Mouse (Mus musculus) bone marrow, adult 2 months (tissue): ENCODE measurements at regions not wholly inside any gene's neighbourhood (a gene's known extent, or its start where the extent isn't known, plus 50 kb on each side); places are given as distances from the start of the nearest gene placed in this dataset.

Experiments used
- H3K27ac ChIP-seq: fragments of 200-500 bp; 2 replicates; pipeline ENCODE4 v1.5.1; 2012; ENCODE audit warnings: low read depth, mild to moderate bottlenecking, control low read depth, inconsistent platforms, low read length; ENCODE audit not compliant: control insufficient read depth, poor library complexity, insufficient read depth
- H3K4me1 ChIP-seq: fragments of 200-500 bp; 2 replicates; pipeline ENCODE4 v1.6.1; 2011; ENCODE audit warnings: low read length; ENCODE audit not compliant: control insufficient read depth, insufficient read depth
- H3K4me3 ChIP-seq: fragments of 200-500 bp; replicated peaks from 2 replicates; pipeline ENCODE3; 2011; ENCODE audit warnings: mild to moderate bottlenecking, low read depth, low read length, control low read depth; ENCODE audit not compliant: control insufficient read depth
- CTCF ChIP-seq: fragments of 200-500 bp; IDR thresholded peaks from 2 replicates; pipeline ENCODE4 v1.5.1; 2011; ENCODE audit warnings: low read length, control low read depth; ENCODE audit not compliant: control insufficient read depth, insufficient read depth
- POLR2A ChIP-seq: fragments of 200-500 bp; IDR thresholded peaks from 2 replicates; pipeline ENCODE4 v1.6.1; 2011; ENCODE audit warnings: low read depth, mild to moderate bottlenecking, control low read depth, low read length, borderline replicate concordance; ENCODE audit not compliant: control insufficient read depth
- WGBS: fragments of 180-500 bp; shearing (Covaris S2); methylation state at CpG from one replicate; pipeline ENCODE4 v1.1.7; 2018; 5-methylcytosine and 5-hydroxymethylcytosine counted together

- TF ChIP-seq POLR2A (no peak), CTCF (no peak)
These were observed 82.8 kb upstream of the N4bp1 start for GRCm38 (mm10) chr8:86967891-86968311.

DNA sequence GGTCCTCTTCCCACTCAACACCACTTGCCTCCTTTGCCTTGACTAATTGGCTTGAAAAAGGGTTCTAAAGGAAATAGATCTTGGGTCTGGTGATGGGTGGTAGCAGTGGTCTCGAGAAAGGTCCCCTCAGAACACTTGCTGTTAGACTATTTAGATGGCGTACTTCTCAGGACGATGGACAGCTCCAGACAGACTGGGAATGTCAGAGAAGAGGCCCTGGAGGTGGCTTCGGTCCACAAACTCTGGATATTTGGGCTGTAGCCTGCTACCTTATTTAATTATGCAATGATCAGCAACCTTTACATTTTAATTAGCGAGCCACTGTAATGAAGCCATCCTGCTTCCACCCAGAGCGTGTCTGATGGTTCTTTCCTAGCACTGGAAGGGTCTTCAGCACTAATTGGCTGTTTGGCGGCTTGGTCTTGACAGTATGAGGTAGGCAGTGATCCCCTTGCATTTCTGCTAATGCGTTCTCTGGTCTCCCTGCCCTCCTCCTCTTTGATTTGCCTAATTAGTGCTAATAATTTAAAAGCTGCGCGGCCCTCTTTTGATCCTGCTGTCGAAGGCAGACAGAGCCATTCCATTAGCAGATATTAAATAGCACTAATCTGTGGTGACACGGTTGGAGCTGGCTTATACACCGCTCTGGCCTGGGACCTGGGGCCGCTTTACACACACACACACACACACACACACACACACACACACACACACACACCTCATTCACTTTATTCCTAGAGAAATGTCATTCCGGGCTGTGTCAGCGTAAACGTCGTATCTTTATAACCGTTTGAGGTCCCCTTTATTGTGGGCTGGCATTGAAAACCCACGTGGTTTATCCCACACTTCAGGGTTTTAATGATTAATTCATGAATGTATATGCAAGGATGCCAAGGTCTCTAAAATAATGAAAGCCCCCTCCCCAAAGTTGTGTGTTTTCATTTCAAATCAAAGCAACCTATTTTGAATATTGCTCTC, 76.4 kb upstream of the N4bp1 start:
- WGBS: 72% methylated on average over 20 of the region's 20 CpGs
- Histone ChIP-seq H3K4me1 (no peaks in the 10 kb centered on the region), H3K4me3 (no peak overlapping the region), H3K27ac (no peak overlapping the region)
- TF ChIP-seq POLR2A (no peak), CTCF (no peak)

More at GRCm38 (mm10) chr8:86967891-86968311, 82.8 kb upstream of the N4bp1 start:
- WGBS: 53% methylated on average over 3 of the region's 3 CpGs
- Histone ChIP-seq H3K4me1 (no peaks in the 10 kb centered on the region), H3K27ac (no peak overlapping the region), H3K4me3 (no peak overlapping the region)
